Mouse (Mus musculus) megakaryocyte, embryonic 14.5 days (primary cell): ENCODE data around the gene Sox6.

Experiments used
- FLI1 ChIP-seq: IDR thresholded peaks from 2 replicates; pipeline ENCODE4 v1.6.1; 2012; ENCODE audit warnings: low read length, inconsistent platforms, mixed read lengths
- GATA1 ChIP-seq: IDR thresholded peaks from 3 replicates; pipeline ENCODE4 v1.6.1; 2012; ENCODE audit warnings: mixed read lengths, low read length, inconsistent platforms, borderline replicate concordance

DNA sequence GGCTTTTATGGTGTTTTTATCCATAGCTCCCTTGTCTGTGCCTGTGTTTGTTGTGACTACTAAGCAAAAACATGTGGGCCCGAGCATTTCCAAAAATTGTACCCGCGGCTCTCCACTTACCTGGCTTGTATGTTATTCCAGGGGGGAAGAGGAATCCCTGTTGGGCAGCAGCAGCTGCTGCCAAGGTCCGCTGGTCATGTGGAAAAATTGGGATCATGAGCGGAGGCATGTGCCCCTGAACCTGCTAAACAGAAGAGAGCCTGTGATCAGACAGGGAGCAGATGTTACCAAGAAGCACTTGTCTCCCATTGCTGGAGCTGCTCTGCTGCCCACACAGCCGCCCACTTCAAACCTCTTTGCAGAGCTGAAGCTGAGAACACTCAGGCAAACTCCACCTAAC, 441.2 kb downstream of the Sox6 start:
- TF ChIP-seq GATA1 (no peak), FLI1 (no peak)
